Mouse (Mus musculus): Measurements from ENCODE around the gene Galnt15. TPM values are rescaled to one million over a fixed set of nuclear protein-coding genes. Genes with fewer than 3 reads are reported as not detected.

Galnt15 gene
- under 1 TPM; 0.07 to 0.09 TPM for total RNA-seq (2023)

DNA sequence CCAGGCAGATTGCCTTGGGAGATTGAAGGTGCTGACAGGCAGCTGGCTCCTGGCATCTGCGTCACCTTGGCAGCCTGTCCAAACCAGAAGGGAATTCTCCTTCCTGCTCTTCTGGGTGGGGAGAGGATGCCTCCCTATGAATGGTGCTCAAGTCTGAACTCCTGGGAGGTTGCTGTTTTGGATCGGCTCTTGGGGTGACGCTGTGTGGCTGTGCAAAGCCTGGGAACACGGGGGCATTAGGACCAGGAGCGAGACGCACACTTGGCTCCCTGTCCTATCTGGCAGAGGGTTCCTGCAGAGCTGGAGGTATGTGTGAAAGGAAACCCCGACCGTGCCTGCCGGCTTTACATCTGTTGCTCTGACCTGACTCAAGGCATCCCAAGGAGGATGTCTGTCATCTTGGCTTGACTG, at the start of gene Galnt15:
Gene Galnt15 (plus strand): TSS at position 309 of the 411 bp plus-strand sequence.

DNA sequence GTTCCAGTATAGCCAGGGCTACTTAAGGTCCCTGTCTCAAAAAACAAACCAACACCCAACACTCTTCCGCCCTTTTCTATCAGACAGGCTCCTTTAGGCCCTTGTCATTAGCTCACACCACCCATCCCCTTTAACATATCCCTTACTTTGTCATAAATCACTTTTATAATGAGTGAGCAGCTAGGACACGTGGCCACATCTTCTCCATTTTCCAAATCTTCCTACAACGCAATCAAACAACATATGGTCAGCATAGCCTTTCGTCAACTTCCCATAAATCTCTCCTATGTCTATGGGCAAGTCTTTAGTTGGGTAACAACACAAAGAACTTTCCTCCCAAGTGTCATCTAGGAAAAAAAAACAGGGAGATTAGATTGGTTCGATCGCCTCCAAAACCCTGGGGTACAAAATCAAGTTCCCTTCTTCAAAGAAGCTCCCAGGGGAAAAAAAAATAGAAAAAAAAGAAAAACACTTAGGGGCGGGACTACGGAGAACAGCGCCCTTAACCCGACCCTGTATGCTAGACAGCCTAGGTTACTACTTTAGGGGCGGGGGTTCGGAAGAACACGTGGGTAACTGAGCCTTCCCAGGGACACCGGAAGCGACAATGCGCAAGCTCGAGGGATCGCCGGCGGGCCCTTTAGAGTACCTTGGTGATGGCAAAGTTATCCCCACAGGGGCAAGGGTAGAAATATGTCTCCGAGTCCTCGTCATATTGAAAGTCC, 56.1 kb downstream of the Galnt15 start, which contains the start of gene Oxnad1:
Gene Oxnad1 (plus strand): TSS at position 614 of the 725 bp plus-strand sequence.

DNA sequence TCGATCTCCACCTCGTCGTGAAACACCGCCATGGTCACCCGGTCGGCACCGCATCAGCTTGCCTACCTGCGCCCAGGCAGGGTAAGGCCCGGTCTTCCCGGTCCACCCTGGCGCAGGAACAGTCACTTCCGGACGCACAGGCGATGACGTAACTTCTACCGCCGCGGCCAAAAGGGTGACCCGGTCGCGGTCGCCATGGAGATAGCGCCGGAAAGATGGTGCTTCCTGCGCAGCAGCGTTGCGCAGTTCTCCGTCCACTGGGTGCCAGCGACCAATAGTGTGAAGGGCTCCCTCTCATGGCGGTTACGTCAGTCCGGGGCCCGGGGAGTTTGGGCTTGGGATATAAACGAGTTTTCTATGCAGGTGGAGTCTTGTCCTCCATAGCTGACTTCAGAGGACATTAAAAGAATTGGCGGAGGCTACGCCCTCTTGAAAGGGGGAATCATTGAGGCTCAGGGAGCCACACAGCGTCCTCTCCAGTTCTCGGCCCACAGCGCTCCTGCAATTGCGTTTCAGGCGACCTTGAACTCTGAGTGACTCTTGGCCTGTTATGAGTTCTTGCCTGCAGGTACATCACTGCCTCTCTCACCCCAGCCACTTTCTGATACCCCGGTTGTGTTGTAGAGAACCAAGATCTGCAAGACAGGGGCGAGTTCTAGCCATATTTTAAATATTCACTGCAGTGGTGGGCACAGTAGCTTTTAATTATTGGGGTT, 56.9 kb downstream of the Galnt15 start, which contains the start of gene Dph3:
Gene Dph3 (minus strand): TSS at position 244 of the 716 bp plus-strand sequence.

Other genes starting within 250 kb of the Galnt15 start
- gene Ankrd28, start 198.3 kb upstream of the Galnt15 start, total RNA-seq (2023) = 10 to 100 TPM; 66.8 to 71.7 TPM
- gene Oxnad1, start 56.4 kb downstream of the Galnt15 start, total RNA-seq (2023) = 1 to 10 TPM; 4.3 to 7.3 TPM
- 10 to 100 TPM; 64.9 to 82.5 TPM for gene Dph3, start 56.7 kb downstream of the Galnt15 start, total RNA-seq (2023)
- gene Msmb, start 113.0 kb downstream of the Galnt15 start, total RNA-seq (2023) = not detected
- 100 to 1,000 TPM; 185 to 213 TPM for gene Ncoa4, start 130.9 kb downstream of the Galnt15 start, total RNA-seq (2023)
- gene Timm23, start 172.9 kb downstream of the Galnt15 start, total RNA-seq (2023) = 10 to 100 TPM; 49.6 to 57.4 TPM
- 10 to 100 TPM; 32.7 to 39.1 TPM for gene Parg, start 173.0 kb downstream of the Galnt15 start, total RNA-seq (2023)

Data from neutrophil, adult 59 days (primary cell).